Mouse (Mus musculus) fibroblast of lung, adult 2 months (primary cell): ENCODE measurements around the gene Fmnl3.
"Not testable (repeated sequence)": the region's sequence is repeated elsewhere in the genome, so short reads cannot be mapped to it uniquely, and the experiment has no call there.

Experiments
- DNase-seq: peaks from one replicate; pipeline ENCODE4 v3.0.0-alpha.2; 2011; ENCODE audit warnings: low read depth

Fmnl3 gene

DNA sequence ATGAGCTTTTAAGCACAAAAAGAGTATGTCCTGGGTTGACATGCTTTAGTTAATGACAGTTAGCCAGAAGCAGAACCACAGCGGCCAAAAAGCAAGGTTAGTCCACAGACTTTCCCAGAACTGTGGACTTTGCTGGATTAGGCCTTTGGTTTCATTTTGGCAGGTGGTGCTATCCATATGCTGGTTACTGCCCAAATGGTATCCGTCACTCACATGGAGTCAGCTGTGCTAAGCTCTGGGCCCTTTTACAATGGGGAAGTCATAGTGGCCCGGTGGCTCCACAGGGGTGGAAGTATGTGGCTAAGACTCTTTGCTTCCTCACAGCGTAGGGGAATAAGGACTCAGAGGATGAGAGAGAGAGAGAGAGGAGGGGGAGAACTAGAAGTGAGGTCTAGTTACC, 17.7 kb upstream of the Fmnl3 start:
- DNase-seq: no peak

DNA sequence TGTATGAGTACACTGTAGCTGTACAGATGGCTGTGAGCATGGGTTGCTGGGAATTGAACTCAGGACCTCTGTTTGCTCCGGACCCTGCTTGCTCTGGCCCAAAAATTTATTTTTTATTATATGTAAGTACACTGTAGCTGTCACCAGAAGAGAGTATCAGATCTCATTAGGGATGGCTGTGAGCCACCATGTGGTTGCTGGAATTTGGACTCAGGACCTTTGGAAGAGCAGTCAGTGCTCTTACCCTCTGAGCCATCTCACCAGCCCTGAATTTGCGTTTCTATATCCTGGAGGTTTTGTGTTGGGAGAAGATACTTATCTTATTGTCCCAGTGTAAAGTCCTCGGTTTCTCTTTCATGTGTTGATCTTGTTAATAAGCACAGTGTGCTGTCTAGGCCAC, 16.5 kb upstream of the Fmnl3 start:
- no peak for DNase-seq

DNA sequence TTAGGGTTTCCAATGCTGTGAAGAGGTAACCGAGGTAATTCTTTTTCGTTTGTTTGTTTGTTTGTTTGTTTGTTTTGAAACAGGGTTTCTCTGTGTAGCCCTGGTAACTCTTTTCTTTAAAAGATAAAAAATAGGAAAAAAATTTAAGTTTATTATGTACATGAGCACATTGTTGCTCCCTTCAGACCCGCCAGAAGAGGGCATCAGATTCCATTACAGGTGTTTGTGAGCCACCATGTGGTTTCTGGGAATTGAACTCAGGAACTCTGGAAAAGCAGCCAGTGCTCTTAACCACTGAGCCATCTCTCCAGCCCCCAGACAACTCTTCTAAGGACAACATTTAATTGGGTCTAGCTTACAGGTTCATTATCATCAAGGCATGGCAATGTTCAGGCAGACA, 15.8 kb upstream of the Fmnl3 start:
- DNase-seq: not testable (repeated sequence)

DNA sequence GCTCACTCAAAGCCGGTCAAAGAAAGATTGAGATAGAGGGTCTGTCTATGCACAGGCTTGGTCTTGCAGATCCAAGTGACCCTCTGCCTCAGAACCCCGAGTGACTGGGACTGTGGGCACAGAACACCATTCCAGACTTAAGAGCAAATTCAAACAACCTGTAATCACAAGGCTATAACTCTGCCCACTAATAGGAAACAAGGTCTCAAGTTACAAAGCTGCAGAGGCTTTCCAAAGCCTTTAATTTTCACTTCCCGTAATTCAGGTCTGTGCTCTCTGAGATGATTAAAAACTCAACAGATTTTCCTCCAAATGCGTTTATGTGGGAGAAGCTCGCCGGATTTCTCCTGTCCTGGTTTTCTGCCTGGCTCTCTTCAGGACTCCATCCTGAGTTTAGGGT, 13.8 kb upstream of the Fmnl3 start:
- DNase-seq: no peak

DNA sequence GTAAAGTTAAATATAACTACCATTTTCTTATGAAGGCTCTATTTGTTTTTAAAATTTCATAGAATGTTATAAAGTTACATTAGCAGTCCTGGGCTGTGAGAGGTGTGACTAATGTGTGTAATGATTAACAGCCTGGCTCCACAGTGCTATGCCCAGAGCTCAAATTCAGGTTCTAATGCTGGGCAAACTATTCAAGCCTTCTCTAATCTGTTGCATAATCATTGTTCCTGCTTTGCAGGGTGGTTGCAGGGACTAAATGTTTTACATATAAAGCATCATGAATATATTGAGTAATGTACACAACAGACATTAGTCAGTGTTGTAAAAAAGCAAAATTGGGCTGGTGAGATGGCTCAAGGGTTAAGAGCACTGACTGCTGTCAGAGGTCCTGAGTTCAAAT, 12.6 kb upstream of the Fmnl3 start:
- DNase-seq: no peak

DNA sequence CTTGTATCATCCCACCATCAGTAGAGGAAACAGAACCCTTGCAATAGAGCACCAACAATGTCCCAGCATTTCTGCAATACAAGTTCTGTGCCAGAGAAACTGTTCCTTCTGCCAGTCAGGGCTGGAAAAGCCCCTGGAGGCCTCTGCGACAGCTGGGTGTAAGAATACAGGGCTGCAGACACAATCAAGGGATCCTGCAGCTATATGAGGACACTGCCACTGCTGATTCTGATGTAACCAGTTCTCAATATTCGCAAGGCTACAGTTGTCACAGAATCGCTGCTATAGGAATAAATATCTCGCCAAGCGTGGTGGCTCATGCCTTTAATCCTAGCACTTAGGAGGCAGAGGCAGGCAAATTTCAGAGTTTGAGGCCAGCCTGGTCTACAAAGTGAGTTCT, 6.0 kb upstream of the Fmnl3 start:
- no peak for DNase-seq

DNA sequence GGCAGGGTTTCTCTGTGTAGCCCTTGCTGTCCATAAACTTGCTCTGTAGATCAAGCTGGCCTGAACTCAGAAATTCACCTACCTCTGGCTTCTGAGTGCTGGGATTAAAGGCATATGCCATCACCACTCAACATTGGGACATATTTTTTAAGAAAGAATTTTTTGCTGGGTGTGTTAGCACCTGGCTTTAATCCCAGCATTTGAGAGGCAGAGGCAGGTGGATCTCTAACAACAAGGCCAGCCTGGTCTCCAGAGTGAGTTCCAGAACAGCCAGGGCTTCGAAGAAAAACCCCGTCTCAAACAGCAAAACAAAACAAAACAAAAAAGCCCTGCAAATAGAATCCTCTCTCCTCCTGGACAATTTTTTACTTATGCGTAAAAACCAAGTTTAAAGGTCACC, 5.3 kb upstream of the Fmnl3 start:
- no peak for DNase-seq

GRCm38 (mm10) chr15:99375036-99375435, 4.8 kb upstream of the Fmnl3 start:
- DNase-seq: no peak

- no peak for DNase-seq
Observed at GRCm38 (mm10) chr15:99372761-99373160, 2.5 kb upstream of the Fmnl3 start.

DNA sequence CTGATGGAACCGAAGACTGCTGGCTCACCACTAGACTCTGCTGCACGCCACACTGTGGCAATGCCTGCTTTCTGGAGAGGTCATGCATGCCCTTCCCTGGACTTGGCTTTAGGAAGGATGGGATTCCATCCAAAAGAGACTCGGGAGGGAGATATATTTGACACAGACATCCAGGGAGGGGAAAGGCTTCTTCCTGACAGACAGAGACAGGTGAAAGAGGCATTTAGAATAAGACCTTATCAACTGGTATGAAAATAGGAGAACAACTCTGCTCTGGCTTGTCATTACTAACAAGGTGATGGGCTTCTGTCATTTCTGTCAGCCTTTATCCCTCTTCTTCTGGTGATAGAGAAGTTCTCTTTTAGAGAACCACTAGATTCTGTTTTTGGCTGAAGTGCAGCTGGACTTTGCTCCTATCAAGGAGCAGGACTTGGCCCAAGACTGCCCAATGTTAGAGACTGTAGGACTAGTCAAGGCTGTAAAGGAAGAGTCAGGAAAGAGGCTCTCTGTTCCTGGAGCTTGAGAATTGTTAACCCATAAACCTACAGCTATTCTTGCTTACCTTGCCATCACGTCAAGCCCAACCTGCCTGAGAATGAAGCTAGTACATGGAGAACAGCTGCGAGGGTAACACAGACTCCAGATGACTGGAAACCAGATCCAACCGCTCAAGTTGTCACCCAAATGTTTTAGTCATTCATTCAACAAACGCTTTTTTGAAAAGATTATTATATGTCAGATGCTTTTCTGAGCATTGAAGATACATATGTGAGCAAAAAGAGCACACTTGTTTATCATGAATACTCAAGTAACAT, 1.5 kb upstream of the Fmnl3 start:
- no peak for DNase-seq

GRCm38 (mm10) chr15:99369391-99370171, 701 bp downstream of the Fmnl3 start:
- DNase-seq: no peak

- peak; percentile 82 for DNase-seq
Observed at GRCm38 (mm10) chr15:99368583-99369266, 1.6 kb downstream of the Fmnl3 start.

DNA sequence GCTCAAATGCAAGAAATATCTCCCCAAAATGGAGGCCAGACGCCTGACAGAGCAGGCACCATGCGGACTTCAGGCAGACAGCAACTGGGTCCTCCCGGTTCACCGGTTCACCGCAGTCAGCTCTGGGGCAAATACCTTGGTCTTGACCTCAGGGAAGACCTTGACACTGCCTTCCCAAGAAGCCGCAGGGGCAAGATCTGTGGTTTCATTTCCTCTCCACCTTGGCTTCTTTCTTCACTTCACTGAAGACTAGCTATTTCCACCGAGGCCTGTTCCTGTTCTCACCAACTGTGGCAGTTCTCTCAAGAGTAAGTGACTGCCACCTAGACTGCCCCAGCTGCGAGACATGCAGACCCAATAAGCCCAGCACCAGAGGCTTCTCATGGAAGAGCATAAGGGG, 5.4 kb downstream of the Fmnl3 start:
- DNase-seq: no peak

- no peak for DNase-seq
Observed at GRCm38 (mm10) chr15:99364022-99364530, 6.2 kb downstream of the Fmnl3 start.

DNA sequence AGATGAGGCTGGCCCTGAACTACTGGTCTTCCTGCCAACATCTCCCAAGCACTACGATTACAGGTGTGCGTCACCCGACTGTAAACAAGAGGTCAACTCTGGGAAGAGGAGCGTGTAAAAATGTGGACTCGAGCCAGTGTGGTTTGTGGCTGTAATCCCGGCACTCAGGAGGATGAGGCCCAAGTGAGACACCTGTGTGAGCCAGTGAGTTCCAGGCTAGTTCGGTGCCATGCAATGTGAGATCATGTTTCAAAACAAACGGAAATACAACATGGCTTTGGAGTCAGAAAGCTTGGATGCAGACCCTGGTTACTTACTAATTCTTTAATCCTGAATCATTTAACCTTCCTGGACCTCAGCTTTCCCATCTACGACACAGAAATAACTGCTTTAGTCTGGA, 11.3 kb downstream of the Fmnl3 start:
- peak; percentile 76 for DNase-seq

DNA sequence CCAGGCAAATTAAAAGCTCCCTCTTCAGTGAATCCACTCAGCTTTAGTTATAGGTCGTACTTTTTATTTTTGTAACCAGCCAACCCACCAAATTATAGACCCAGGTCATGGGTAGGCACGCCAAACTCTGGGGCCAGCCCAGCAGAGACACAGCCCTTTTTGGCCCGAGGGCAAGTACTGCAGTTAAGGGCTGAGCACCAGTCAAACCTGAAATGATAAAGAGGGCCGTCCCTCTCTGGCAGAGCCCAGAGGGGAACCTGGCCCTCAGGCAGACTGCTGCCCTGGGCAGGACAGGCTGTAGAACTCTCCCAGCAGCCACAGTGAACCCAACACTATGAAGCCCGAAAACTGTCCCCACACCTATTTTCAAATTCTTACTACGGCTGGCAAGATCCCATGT, 13.8 kb downstream of the Fmnl3 start:
- DNase-seq: no peak

DNA sequence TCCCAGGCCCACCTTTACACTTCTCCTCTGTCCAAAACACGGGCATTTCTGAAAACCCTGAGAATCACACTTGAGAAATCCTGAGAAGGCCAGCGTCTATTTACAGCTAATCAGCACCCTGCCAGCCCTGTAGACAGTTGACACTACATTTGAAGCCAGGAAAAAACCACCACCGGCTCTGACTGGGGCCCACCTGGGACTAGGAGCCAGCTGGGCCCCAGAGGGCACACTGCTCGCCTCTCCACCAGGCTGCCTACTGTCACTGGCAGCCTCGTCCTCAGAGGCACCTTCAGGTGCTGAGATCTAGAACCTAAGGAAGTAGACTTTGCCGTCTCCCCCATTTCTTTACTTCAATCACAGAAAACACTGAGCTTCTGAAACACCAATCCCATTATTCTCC, 14.6 kb downstream of the Fmnl3 start:
- no peak for DNase-seq

GRCm38 (mm10) chr15:99352306-99352705, 18.0 kb downstream of the Fmnl3 start:
- no peak for DNase-seq

GRCm38 (mm10) chr15:99351610-99352009, 18.7 kb downstream of the Fmnl3 start:
- no peak for DNase-seq

GRCm38 (mm10) chr15:99344961-99345360, 25.3 kb downstream of the Fmnl3 start:
- peak; percentile 57 for DNase-seq

GRCm38 (mm10) chr15:99344148-99344870, 26.0 kb downstream of the Fmnl3 start:
- peak; percentile 68 for DNase-seq
